Mouse (Mus musculus): ENCODE data around the gene 0610009B22Rik. TPM values are rescaled to one million over a fixed set of nuclear protein-coding genes. Genes with fewer than 3 reads are reported as not detected.
"Not testable (repeated sequence)": the region's sequence is repeated elsewhere in the genome, so short reads cannot be mapped to it uniquely, and the experiment has no call there.

The 0610009B22Rik gene
- total RNA-seq (2014; rRNA removed) (32.5 and 40.9 TPM in 2 replicates), polyA plus RNA-seq (2015; fragmentation: Nextera tagmentation; extraction: Ambion mirVana) (78.7 and 81.4 TPM in 2 replicates)

GRCm38 (mm10) chr11:51688330-51689328 lies at the start of gene 0610009B22Rik:
Gene 0610009B22Rik, minus strand, starts transcription at chr11:51688874.
- Histone ChIP-seq H3K27ac (ENCODE audit: low read depth, low read length) (peak within 1 kb of the TSS; percentile 99), H3K4me1 (ENCODE audit: insufficient read depth) (no peaks in the 10 kb centered on the region), H3K9me3 (ENCODE audit: low read length) (no peaks in the 10 kb centered on the region), H3K9ac (peak within 1 kb of the TSS; percentile 82), H3K27me3 (ENCODE audit: insufficient read depth, low read length) (no peaks in the 10 kb centered on the region), H3K4me2 (ENCODE audit: low read depth) (peak within 1 kb of the TSS; percentile 77), H3K4me3 (ENCODE audit: low read depth, low read length) (peak within 1 kb of the TSS; percentile 69), H3K36me3 (ENCODE audit: insufficient read depth) (peaks cover 14% of the 10 kb centered on the region; the same call in 1 of the 2 replicates)
- TF ChIP-seq CTCF (IDR thresholded peaks at IDR 0.05; ENCODE audit: low read depth), result 0 out of 2 replicates have a peak, but pooled peaks have one; percentile 9
- WGBS, result under 1% methylated on average over 60 of the region's 60 CpGs
- DNase-seq (peak; percentile 100), ATAC-seq (peak; percentile 99)

GRCm38 (mm10) chr11:51734218-51734617 lies 45.5 kb upstream of the 0610009B22Rik start:
- not testable (repeated sequence) for DNase-seq; H3K27me3 ChIP-seq (ENCODE audit: insufficient read depth, low read length); H3K9ac ChIP-seq; ATAC-seq; H3K27ac ChIP-seq (ENCODE audit: low read depth, low read length); H3K9me3 ChIP-seq (ENCODE audit: low read length); H3K4me2 ChIP-seq (ENCODE audit: low read depth); H3K4me3 ChIP-seq (ENCODE audit: low read depth, low read length); H3K4me1 ChIP-seq (ENCODE audit: insufficient read depth)
- 96% methylated on average over 11 of the region's 13 CpGs for WGBS
- peaks cover 40% of the 10 kb centered on the region for H3K36me3 ChIP-seq (ENCODE audit: insufficient read depth)

GRCm38 (mm10) chr11:51732883-51733282 lies 44.2 kb upstream of the 0610009B22Rik start:
- WGBS, result 74% methylated on average over 1 of the region's 1 CpGs
- ATAC-seq, result no peak
- Histone ChIP-seq H3K36me3 (ENCODE audit: insufficient read depth) (peaks cover 41% of the 10 kb centered on the region), H3K27ac (ENCODE audit: low read depth, low read length) (no peak overlapping the region), H3K4me2 (ENCODE audit: low read depth) (no peak overlapping the region), H3K27me3 (ENCODE audit: insufficient read depth, low read length) (no peaks in the 10 kb centered on the region), H3K9me3 (ENCODE audit: low read length) (no peaks in the 10 kb centered on the region), H3K4me1 (ENCODE audit: insufficient read depth) (no peaks in the 10 kb centered on the region), H3K9ac (no peak overlapping the region), H3K4me3 (ENCODE audit: low read depth, low read length) (no peak overlapping the region)
- DNase-seq, result no peak
- no peak for TF ChIP-seq CTCF (IDR thresholded peaks at IDR 0.05; ENCODE audit: low read depth)

- 97% methylated on average over 11 of the region's 11 CpGs for WGBS
- no peak for ATAC-seq
- peaks cover 53% of the 10 kb centered on the region for H3K36me3 ChIP-seq (ENCODE audit: insufficient read depth)
Observed at GRCm38 (mm10) chr11:51721066-51721465, 32.4 kb upstream of the 0610009B22Rik start.

GRCm38 (mm10) chr11:51707080-51707479 lies 18.4 kb upstream of the 0610009B22Rik start:
- DNase-seq (no peak), ATAC-seq (no peak)
- 97% methylated on average over 13 of the region's 13 CpGs for WGBS
- no peak overlapping the region for H3K27ac ChIP-seq (ENCODE audit: low read depth, low read length)
- no peaks in the 10 kb centered on the region for H3K27me3 ChIP-seq (ENCODE audit: insufficient read depth, low read length)
- no peak for TF ChIP-seq CTCF (IDR thresholded peaks at IDR 0.05; ENCODE audit: low read depth)
- no peak overlapping the region for H3K4me3 ChIP-seq (ENCODE audit: low read depth, low read length)
- no peak overlapping the region for H3K4me2 ChIP-seq (ENCODE audit: low read depth)
- no peak overlapping the region for H3K9ac ChIP-seq
- no peaks in the 10 kb centered on the region for H3K9me3 ChIP-seq (ENCODE audit: low read length)
- no peaks in the 10 kb centered on the region for H3K4me1 ChIP-seq (ENCODE audit: insufficient read depth)
- H3K36me3 ChIP-seq (ENCODE audit: insufficient read depth), result peaks cover 69% of the 10 kb centered on the region

More at GRCm38 (mm10) chr11:51721066-51721465, 32.4 kb upstream of the 0610009B22Rik start:
- Histone ChIP-seq H3K4me3 (ENCODE audit: low read depth, low read length) (no peak overlapping the region), H3K4me1 (ENCODE audit: insufficient read depth) (no peaks in the 10 kb centered on the region), H3K27ac (ENCODE audit: low read depth, low read length) (no peak overlapping the region), H3K9ac (no peak overlapping the region), H3K4me2 (ENCODE audit: low read depth) (no peak overlapping the region), H3K9me3 (ENCODE audit: low read length) (no peaks in the 10 kb centered on the region), H3K27me3 (ENCODE audit: insufficient read depth, low read length) (no peaks in the 10 kb centered on the region)
- TF ChIP-seq CTCF (IDR thresholded peaks at IDR 0.05; ENCODE audit: low read depth), result no peak
- DNase-seq, result no peak

- TF ChIP-seq CTCF (IDR thresholded peaks at IDR 0.05; ENCODE audit: low read depth), result no peak
- no peaks in the 10 kb centered on the region for H3K27me3 ChIP-seq (ENCODE audit: insufficient read depth, low read length)
- H3K36me3 ChIP-seq (ENCODE audit: insufficient read depth), result peaks cover 69% of the 10 kb centered on the region
- H3K4me1 ChIP-seq (ENCODE audit: insufficient read depth), result no peaks in the 10 kb centered on the region
- no peaks in the 10 kb centered on the region for H3K9me3 ChIP-seq (ENCODE audit: low read length)
- ATAC-seq, result no peak
- no peak overlapping the region for H3K4me2 ChIP-seq (ENCODE audit: low read depth)
- WGBS, result 97% methylated on average over 10 of the region's 10 CpGs
- no peak for DNase-seq
- no peak overlapping the region for H3K27ac ChIP-seq (ENCODE audit: low read depth, low read length)
- H3K9ac ChIP-seq, result no peak overlapping the region
- no peak overlapping the region for H3K4me3 ChIP-seq (ENCODE audit: low read depth, low read length)
Observed at GRCm38 (mm10) chr11:51706451-51706850, 17.8 kb upstream of the 0610009B22Rik start.

Measured in forebrain, postnatal 0 days (tissue).